Mouse (Mus musculus): ENCODE results near the gene Dtd1. TPM values are rescaled to one million over a fixed set of nuclear protein-coding genes. Genes with fewer than 3 reads are reported as not detected.

Gene Dtd1
- polyA plus RNA-seq, 1 experiment from 2014 or later: 39.9 TPM

DNA sequence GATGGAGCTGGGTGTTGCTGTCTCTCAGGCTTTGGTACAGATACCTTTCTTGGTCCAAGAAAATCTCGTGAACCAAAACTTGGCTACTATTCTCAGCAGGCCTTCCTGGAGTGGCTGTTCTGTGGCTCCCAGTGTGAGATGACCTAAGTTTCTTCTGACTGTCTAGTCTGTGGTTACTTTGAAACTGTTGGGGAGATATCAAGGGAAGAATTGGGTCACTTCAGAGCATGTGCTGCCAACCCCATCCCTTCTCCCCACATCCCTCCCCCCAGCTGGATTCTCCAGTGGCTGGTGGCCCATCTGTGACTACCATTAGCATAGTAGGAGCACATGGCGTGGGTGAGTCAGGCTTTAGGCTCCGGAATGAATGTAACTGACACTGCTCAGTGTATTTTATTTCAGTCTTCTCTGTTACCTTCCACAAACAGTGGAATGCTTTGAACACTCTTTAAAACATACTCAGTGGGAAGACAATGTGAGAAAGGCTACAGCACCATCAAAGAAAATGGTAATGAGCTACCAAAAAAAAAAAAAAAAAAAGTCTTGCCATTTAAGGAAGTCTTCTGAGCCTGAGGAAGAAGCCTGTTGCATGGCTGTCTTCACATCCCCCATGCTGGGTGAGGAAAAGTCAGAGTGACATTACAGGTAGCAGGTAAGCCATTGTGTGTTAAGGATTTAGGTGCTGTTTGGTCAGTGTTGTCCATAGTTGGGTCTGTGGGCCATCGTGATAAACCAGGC is 146.5 kb downstream of the Dtd1 start:
- 73% methylated on average over 4 of the region's 4 CpGs for WGBS
- Histone ChIP-seq H3K36me3 (ENCODE audit: insufficient read depth) (no peaks in the 10 kb centered on the region), H3K27ac (ENCODE audit: low read depth) (no peak overlapping the region), H3K4me2 (no peak overlapping the region), H3K9ac (no peak overlapping the region), H3K4me3 (ENCODE audit: low read depth, low read length) (no peak overlapping the region), H3K27me3 (ENCODE audit: insufficient read depth, low read length) (no peaks in the 10 kb centered on the region), H3K9me3 (ENCODE audit: low read depth, low read length) (no peaks in the 10 kb centered on the region), H3K4me1 (ENCODE audit: insufficient read depth) (no peaks in the 10 kb centered on the region)
- DNase-seq (no peak), ATAC-seq (ENCODE audit: insufficient read depth) (no peak)
- no peak for TF ChIP-seq CTCF (IDR thresholded peaks at IDR 0.05; ENCODE audit: low read depth)

DNA sequence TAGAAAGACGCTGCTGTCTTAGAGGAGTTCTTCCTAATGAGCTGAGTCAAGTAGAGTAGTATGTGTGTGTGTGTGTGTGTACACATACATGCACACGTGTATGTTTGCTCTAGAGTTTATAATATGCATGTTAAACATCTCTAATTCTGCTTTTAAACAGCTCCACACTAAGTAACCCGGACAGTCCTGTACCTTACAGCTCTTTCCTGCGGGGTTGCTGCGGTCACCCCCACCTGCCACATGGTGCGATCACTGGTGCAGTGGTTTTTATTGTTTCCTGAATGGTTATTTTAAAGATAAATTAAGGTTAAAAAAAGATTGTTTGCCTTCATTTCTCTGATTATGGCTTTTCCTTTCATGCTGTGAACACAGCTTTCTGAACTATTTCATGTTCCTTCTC is 153.9 kb downstream of the Dtd1 start:
- WGBS: 36% methylated on average over 6 of the region's 6 CpGs
- no peak overlapping the region for H3K9ac ChIP-seq
- no peak overlapping the region for H3K4me2 ChIP-seq
- ATAC-seq (ENCODE audit: insufficient read depth) (no peak; the same call in 1 of the 2 replicates), DNase-seq (no peak)
- H3K9me3 ChIP-seq (ENCODE audit: low read depth, low read length): no peaks in the 10 kb centered on the region
- no peak for TF ChIP-seq CTCF (IDR thresholded peaks at IDR 0.05; ENCODE audit: low read depth)
- no peak overlapping the region for H3K27ac ChIP-seq (ENCODE audit: low read depth)
- no peaks in the 10 kb centered on the region for H3K27me3 ChIP-seq (ENCODE audit: insufficient read depth, low read length)
- H3K4me3 ChIP-seq (ENCODE audit: low read depth, low read length): no peak overlapping the region
- no peaks in the 10 kb centered on the region for H3K36me3 ChIP-seq (ENCODE audit: insufficient read depth)
- H3K4me1 ChIP-seq (ENCODE audit: insufficient read depth): no peaks in the 10 kb centered on the region

DNA sequence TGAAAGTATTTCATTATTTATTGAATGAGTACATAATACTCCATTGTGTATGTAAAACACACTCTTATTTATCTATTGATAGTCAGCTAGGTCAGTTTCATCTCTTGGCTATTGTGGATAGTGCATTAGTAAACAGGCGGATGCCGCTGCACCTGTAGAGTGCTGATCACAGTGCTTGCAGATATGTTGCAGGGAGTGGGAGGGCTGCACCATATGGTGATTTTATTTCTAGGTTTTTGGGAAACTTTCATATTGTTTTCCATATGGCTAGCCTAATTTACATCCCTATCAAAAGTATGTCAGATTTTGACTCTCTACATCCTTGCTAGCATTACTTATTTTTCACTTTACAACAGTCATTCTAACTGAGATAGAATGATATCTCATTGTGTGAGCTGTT is 155.3 kb downstream of the Dtd1 start:
- no peaks in the 10 kb centered on the region for H3K9me3 ChIP-seq (ENCODE audit: low read depth, low read length)
- no peak overlapping the region for H3K4me3 ChIP-seq (ENCODE audit: low read depth, low read length)
- no peak overlapping the region for H3K9ac ChIP-seq
- no peaks in the 10 kb centered on the region for H3K4me1 ChIP-seq (ENCODE audit: insufficient read depth)
- H3K27ac ChIP-seq (ENCODE audit: low read depth): no peak overlapping the region
- H3K27me3 ChIP-seq (ENCODE audit: insufficient read depth, low read length): no peaks in the 10 kb centered on the region
- DNase-seq (no peak), ATAC-seq (ENCODE audit: insufficient read depth) (no peak)
- TF ChIP-seq CTCF (IDR thresholded peaks at IDR 0.05; ENCODE audit: low read depth): no peak
- H3K4me2 ChIP-seq: no peak overlapping the region
- 97% methylated on average over 2 of the region's 2 CpGs for WGBS
- no peaks in the 10 kb centered on the region for H3K36me3 ChIP-seq (ENCODE audit: insufficient read depth)

DNA sequence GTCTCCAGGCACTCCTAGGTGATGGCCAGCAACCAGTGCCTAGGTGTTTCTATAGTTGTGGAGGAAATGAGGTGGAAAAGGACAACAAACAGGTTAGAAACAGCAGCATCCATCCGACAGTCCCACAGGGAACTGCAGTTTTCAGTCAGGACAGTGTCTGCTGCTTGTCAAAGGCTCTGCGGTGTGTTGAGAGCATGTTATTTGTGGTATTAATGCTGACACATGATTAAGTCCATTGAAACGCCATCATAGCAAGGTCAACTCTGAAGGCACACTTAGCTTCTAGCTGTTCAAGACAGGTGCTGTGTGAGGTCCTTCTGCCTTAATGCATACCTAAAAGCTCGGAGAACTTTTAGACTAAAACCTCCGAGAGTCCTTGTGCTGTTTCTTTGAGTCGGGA is 161.0 kb downstream of the Dtd1 start:
- H3K9me3 ChIP-seq (ENCODE audit: low read depth, low read length): no peaks in the 10 kb centered on the region
- no peak overlapping the region for H3K9ac ChIP-seq
- no peaks in the 10 kb centered on the region for H3K27me3 ChIP-seq (ENCODE audit: insufficient read depth, low read length)
- H3K27ac ChIP-seq (ENCODE audit: low read depth): no peak overlapping the region
- no peak for TF ChIP-seq CTCF (IDR thresholded peaks at IDR 0.05; ENCODE audit: low read depth)
- no peaks in the 10 kb centered on the region for H3K36me3 ChIP-seq (ENCODE audit: insufficient read depth)
- ATAC-seq (ENCODE audit: insufficient read depth) (no peak), DNase-seq (no peak)
- no peak overlapping the region for H3K4me3 ChIP-seq (ENCODE audit: low read depth, low read length)
- WGBS: 79% methylated on average over 6 of the region's 6 CpGs
- H3K4me1 ChIP-seq (ENCODE audit: insufficient read depth): no peaks in the 10 kb centered on the region
- no peak overlapping the region for H3K4me2 ChIP-seq

DNA sequence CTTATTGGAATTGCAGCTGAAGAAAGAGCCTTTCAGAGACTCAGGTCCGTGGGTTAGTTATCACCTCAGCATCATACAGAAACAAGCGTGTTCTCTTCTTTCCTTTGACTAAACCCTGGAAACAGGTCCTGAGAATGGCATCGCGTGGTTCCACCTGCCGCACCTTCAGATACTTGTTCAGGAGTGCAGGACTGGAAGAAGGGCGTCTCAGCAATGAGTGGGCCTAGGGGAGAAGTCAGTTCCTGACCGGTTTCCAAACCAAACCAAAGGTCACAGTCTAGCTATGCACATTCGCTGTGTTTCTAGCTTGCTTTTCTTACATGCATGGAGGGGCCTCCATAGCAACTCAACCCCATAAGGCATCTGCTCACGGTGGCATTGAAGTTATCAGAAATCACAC is 164.0 kb downstream of the Dtd1 start:
- no peaks in the 10 kb centered on the region for H3K4me1 ChIP-seq (ENCODE audit: insufficient read depth)
- 91% methylated on average over 9 of the region's 9 CpGs for WGBS
- no peak for TF ChIP-seq CTCF (IDR thresholded peaks at IDR 0.05; ENCODE audit: low read depth)
- peaks cover 3% of the 10 kb centered on the region; the same call in 1 of the 2 replicates for H3K9me3 ChIP-seq (ENCODE audit: low read depth, low read length)
- H3K27me3 ChIP-seq (ENCODE audit: insufficient read depth, low read length): no peaks in the 10 kb centered on the region
- no peak overlapping the region for H3K4me3 ChIP-seq (ENCODE audit: low read depth, low read length)
- DNase-seq (no peak), ATAC-seq (ENCODE audit: insufficient read depth) (no peak)
- H3K27ac ChIP-seq (ENCODE audit: low read depth): no peak overlapping the region
- no peak overlapping the region for H3K9ac ChIP-seq
- no peak overlapping the region for H3K4me2 ChIP-seq
- H3K36me3 ChIP-seq (ENCODE audit: insufficient read depth): no peaks in the 10 kb centered on the region

DNA sequence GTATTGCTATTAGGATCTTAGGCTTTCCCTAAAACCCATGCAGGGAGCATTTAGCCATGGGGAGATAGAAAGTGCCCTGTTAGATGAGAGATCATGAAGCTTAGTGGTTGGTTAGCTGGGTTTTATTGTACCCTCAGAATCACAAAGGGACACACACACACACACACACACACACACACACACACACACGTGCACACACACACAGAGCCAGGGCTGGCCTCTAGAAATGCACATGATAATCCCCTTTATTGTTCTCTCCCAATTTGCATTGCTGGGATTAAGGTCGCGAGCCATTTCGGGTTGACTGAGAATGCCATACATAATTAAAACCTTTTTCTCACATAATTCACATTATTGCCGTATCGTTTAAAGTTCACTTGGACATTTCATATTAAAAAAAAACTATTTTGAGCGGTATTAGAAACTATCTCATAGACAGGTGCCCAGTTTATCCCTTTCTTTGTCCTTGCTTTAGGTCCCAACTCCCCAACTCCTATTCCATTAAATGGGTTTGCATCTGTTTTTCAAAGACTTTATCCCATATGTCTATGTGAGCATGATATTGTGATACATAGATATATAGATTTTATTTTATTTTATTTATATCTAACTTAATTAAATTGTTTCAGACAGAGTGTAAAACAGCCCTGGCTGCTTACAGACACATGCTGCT is 164.6 kb downstream of the Dtd1 start:
- H3K4me2 ChIP-seq: no peak overlapping the region
- H3K36me3 ChIP-seq (ENCODE audit: insufficient read depth): no peaks in the 10 kb centered on the region
- H3K4me3 ChIP-seq (ENCODE audit: low read depth, low read length): no peak overlapping the region
- no peak for DNase-seq
- no peaks in the 10 kb centered on the region for H3K4me1 ChIP-seq (ENCODE audit: insufficient read depth)
- no peaks in the 10 kb centered on the region for H3K27me3 ChIP-seq (ENCODE audit: insufficient read depth, low read length)
- H3K9ac ChIP-seq: no peak overlapping the region
- no peak overlapping the region for H3K27ac ChIP-seq (ENCODE audit: low read depth)
- 81% methylated on average over 7 of the region's 7 CpGs for WGBS
- peaks cover 3% of the 10 kb centered on the region; the same call in 1 of the 2 replicates for H3K9me3 ChIP-seq (ENCODE audit: low read depth, low read length)
- ATAC-seq (ENCODE audit: insufficient read depth): no peak
- TF ChIP-seq CTCF (IDR thresholded peaks at IDR 0.05; ENCODE audit: low read depth): no peak

DNA sequence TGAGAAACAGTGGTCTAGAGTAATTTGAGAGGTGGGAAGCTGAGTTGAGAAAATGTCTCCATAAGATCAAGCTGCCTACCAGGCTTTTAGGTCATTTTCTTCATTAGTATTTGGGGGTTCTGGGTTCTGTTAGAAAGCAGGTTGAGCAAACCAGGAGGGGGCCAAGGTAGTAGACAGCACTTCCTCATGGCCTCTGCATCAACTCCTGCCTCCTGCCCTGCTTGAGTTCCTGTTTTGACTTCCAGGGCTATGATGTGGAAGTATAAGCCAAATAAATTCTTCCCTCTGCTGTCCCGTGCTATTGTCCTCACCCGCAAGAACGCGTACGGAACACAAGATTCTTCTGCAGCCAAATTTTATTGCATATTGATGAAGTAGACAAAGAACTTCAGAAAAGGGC is 165.5 kb downstream of the Dtd1 start:
- Histone ChIP-seq H3K27me3 (ENCODE audit: insufficient read depth, low read length) (no peaks in the 10 kb centered on the region), H3K9me3 (ENCODE audit: low read depth, low read length) (peaks cover 3% of the 10 kb centered on the region; the same call in 1 of the 2 replicates), H3K4me2 (no peak overlapping the region), H3K9ac (no peak overlapping the region), H3K27ac (ENCODE audit: low read depth) (no peak overlapping the region), H3K36me3 (ENCODE audit: insufficient read depth) (no peaks in the 10 kb centered on the region), H3K4me1 (ENCODE audit: insufficient read depth) (0 out of 2 replicates have a peak, but pooled peaks cover 3% of the 10 kb centered on the region), H3K4me3 (ENCODE audit: low read depth, low read length) (no peak overlapping the region)
- ATAC-seq (ENCODE audit: insufficient read depth): no peak
- no peak for DNase-seq
- 91% methylated on average over 5 of the region's 5 CpGs for WGBS
- TF ChIP-seq CTCF (IDR thresholded peaks at IDR 0.05; ENCODE audit: low read depth): no peak

All from lung, embryonic 14.5 days (tissue).